Mouse (Mus musculus): Measurements from ENCODE around the gene Mfsd2b.

Gene Mfsd2b

GRCm38 (mm10) chr12:4816680-4817360, 57.3 kb downstream of the Mfsd2b start:
- no peak for DNase-seq (ENCODE audit: low read depth, low spot score)

GRCm38 (mm10) chr12:4813636-4814035, 60.5 kb downstream of the Mfsd2b start:
- DNase-seq (ENCODE audit: low read depth, low spot score), result no peak

All from R1 (cell line).